Mouse (Mus musculus) embryonic fibroblast, embryonic 13.5 days (primary cell): ENCODE data around the gene Ccr10. TPM values are rescaled to one million over a fixed set of nuclear protein-coding genes. Genes with fewer than 3 reads are reported as not detected.

ENCODE experiments used
- H3K27ac ChIP-seq: 2 replicates; pipeline ENCODE4 v1.5.1; 2012; ENCODE audit warnings: low read length, control low read depth, inconsistent platforms; ENCODE audit not compliant: insufficient read depth
- H3K4me1 ChIP-seq: 2 replicates; pipeline ENCODE4 v1.6.1; 2011; ENCODE audit warnings: low read length; ENCODE audit not compliant: control insufficient read depth, insufficient read depth
- H3K4me3 ChIP-seq: 2 replicates; pipeline ENCODE4 v1.5.1; 2011; ENCODE audit warnings: mild to moderate bottlenecking, control low read depth, low read length; ENCODE audit not compliant: insufficient read depth
- CTCF ChIP-seq: IDR thresholded peaks from 2 replicates; pipeline ENCODE4 v1.5.1; 2011; ENCODE audit warnings: mild to moderate bottlenecking, control low read depth, low read length, moderate library complexity, borderline replicate concordance; ENCODE audit not compliant: insufficient read depth
- POLR2A ChIP-seq: IDR thresholded peaks from 2 replicates; pipeline ENCODE4 v1.6.1; 2011; ENCODE audit warnings: low read depth, mild to moderate bottlenecking, control low read depth, low read length, moderate library complexity
- polyA plus RNA-seq: library from polyadenylated mRNA; stranded (reverse); fragments of >200 nt; gene quantifications from 2 replicates; pipeline ENCODE4 v1.2.4, GENCODE M21; 2011; ENCODE audit warnings: low read depth; ENCODE audit not compliant: missing spikeins, insufficient read length

Gene Ccr10
- polyA plus RNA-seq, 1 experiment: not detected

- Histone ChIP-seq H3K4me1 (peaks cover 7% of the 10 kb centered on the region), H3K4me3 (peak overlapping the region; percentile 3), H3K27ac (peak overlapping the region; percentile 52)
- TF ChIP-seq POLR2A: no peak; the same call in 1 of the 2 replicates
- TF ChIP-seq CTCF: peak; percentile 76
Measured at GRCm38 (mm10) chr11:101173631-101174388, 1.4 kb downstream of the Ccr10 start.

DNA sequence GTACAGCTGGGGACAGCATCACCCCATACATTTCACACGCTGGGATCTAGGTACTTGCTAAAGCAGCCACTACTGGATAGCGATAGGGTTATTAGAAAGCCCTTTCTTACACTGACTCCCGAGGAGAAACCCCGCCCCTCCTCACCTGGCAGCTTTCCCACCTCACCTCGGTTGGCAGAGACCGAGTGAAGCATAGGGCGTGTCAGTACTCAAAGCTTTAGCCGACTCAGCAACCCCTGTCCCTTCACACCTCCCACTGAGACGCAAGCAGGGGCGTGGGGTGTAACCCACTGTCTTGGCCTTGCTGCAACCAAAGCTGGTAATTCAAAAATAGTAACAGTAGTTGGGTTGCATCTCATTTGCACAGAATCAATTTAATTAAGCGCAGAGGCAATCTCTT is 2.1 kb downstream of the Ccr10 start:
- TF ChIP-seq POLR2A: no peak; the same call in 1 of the 2 replicates
- no peak for TF ChIP-seq CTCF
- H3K27ac ChIP-seq: peak overlapping the region; percentile 52
- no peak overlapping the region for H3K4me3 ChIP-seq
- peaks cover 7% of the 10 kb centered on the region for H3K4me1 ChIP-seq

- Histone ChIP-seq H3K27ac (peak overlapping the region; percentile 91), H3K4me3 (peak overlapping the region; percentile 45), H3K4me1 (peaks cover 7% of the 10 kb centered on the region)
- TF ChIP-seq POLR2A: no peak
- no peak for TF ChIP-seq CTCF
Measured at GRCm38 (mm10) chr11:101172434-101172815, 2.8 kb downstream of the Ccr10 start.

DNA sequence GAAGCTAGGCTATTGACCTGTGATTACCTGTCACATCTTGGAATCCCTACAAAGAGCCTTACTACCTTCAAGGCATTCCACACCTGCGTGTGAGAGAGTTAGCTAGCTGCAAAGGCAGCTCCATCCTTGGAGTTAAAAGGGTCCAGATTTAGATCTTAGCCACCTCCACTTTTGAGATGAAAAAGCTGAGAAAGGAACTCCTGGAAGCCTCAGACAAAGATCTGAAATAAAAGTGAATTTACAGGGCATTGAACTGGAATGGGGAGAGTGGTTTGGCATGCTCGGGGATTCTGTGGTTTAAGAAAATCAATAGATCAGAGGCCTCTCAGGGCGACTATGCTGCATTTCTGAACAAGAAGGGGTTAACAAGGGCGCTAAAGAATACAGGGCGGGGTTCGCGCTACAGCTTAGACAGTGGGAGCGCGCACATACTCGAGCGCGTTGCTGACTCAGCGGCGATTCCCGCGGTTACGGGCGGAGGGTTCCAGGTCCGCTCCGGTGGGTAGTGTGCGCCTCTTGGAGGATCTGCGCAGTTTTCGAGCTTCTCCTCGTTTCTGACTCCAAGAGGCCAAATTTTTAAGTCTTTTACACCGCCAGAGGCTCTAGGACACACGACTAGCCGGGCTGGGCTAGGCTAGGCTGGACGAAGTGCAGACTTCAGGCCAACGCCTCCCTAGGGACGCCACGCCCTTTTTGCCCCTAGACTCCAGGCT is 3.4 kb downstream of the Ccr10 start:
- Histone ChIP-seq H3K27ac (peak overlapping the region; percentile 91), H3K4me1 (peaks cover 7% of the 10 kb centered on the region), H3K4me3 (peak overlapping the region; percentile 45)
- TF ChIP-seq POLR2A: peak; percentile 87
- TF ChIP-seq CTCF: no peak

GRCm38 (mm10) chr11:101170811-101171610 is 4.2 kb downstream of the Ccr10 start, which contains the start of gene Plekhh3:
Gene Plekhh3, minus strand, starts transcription at chr11:101171351.
- Histone ChIP-seq H3K27ac (peak within 1 kb of the TSS; percentile 91), H3K4me3 (peak within 1 kb of the TSS; percentile 71), H3K4me1 (peaks cover 7% of the 10 kb centered on the region)
- TF ChIP-seq CTCF: no peak
- TF ChIP-seq POLR2A: peak; percentile 84

- Histone ChIP-seq H3K4me3 (peak within 1 kb of the TSS; percentile 71), H3K27ac (peak within 1 kb of the TSS; percentile 74), H3K4me1 (peaks cover 7% of the 10 kb centered on the region)
- TF ChIP-seq CTCF: no peak
- no peak; the same call in 1 of the 2 replicates for TF ChIP-seq POLR2A
Measured at GRCm38 (mm10) chr11:101170354-101170810, 4.9 kb downstream of the Ccr10 start, which contains the start of gene Cntnap1. Gene Cntnap1, plus strand, starts transcription at chr11:101170523.

DNA sequence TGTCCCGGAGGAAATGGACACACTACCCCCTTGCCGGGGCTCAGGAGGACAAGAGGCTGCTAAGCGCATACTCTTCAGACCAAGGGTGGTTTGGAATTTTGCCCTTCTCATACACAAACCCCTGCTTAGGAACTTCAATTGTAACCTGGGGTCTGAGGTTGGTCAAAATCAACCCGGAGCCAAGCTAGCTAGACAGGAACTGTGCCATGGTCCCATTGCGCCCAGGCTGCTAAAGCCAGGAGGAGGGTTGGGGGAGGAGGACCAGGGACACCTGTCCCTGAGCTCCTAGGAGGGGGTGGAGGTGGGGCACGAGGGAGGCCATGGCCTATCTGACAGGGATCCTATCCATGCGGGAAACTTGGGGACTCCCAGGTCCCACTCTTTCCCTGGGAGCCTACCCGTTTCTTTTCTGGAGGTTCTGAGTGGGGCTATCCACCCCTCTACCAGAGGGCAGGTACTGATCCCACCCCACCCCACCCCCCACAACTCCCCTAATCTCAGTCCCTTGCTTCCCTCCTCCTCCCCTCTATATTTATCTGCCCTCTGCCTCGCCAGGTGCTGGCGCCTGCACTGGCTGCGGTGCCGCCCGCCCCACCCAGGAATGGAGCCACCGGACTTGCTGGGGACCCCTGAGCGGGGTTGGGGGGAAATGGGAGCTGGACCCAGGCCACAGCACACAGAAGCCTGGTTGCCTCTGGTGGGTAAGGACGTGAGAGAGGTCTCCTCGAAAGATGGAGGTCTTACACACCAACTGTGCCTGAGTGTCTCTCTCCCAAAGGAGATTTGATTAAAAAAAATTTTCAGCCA is 5.7 kb downstream of the Ccr10 start:
- no peak overlapping the region; the same call in 1 of the 2 replicates for H3K27ac ChIP-seq
- TF ChIP-seq CTCF (no peak), POLR2A (no peak)

GRCm38 (mm10) chr11:101168301-101168980 is 6.8 kb downstream of the Ccr10 start:
- Histone ChIP-seq H3K27ac (no peak overlapping the region), H3K4me1 (peaks cover 7% of the 10 kb centered on the region)
- TF ChIP-seq CTCF: no peak
- TF ChIP-seq POLR2A: no peak

More for the DNA sequence above, 5.7 kb downstream of the Ccr10 start:
- peak overlapping the region; percentile 71 for H3K4me3 ChIP-seq
- peaks cover 7% of the 10 kb centered on the region for H3K4me1 ChIP-seq

More at GRCm38 (mm10) chr11:101168301-101168980, 6.8 kb downstream of the Ccr10 start:
- H3K4me3 ChIP-seq: 0 out of 2 replicates have a peak overlapping the region, but pooled peaks have one; percentile 71
